Mouse (Mus musculus): Measurements from ENCODE around the gene Zfp385b.
"Not testable (repeated sequence)": the region's sequence is repeated elsewhere in the genome, so short reads cannot be mapped to it uniquely, and the experiment has no call there.

DNA sequence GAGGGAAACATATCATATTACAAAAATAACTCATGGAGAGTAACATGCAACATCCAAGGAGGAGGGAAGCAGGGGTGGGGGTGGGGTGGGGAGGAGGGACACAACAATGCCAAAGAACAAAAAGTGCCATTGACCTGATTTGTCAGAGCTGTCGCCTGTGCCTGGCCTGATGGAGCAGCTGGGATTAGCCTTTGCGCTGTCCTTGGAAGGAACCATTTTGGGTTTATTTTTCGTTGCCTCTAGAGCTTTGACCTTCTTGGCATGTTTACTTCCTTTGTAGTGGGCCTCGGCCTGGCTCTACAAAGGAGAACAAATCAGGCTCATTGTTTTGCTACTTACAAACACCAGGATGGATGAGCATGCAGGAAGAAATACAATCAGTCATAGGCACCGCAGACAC is 369.4 kb downstream of the Zfp385b start:
- TF ChIP-seq CTCF, POLR2A (IDR thresholded peaks at IDR 0.05; ENCODE audit: extremely low read depth, insufficient read depth, low read length): not testable (repeated sequence)

All from cortical plate, adult 2 months (tissue).